Mouse (Mus musculus): Measurements from ENCODE around the gene Tmed2.

DNA sequence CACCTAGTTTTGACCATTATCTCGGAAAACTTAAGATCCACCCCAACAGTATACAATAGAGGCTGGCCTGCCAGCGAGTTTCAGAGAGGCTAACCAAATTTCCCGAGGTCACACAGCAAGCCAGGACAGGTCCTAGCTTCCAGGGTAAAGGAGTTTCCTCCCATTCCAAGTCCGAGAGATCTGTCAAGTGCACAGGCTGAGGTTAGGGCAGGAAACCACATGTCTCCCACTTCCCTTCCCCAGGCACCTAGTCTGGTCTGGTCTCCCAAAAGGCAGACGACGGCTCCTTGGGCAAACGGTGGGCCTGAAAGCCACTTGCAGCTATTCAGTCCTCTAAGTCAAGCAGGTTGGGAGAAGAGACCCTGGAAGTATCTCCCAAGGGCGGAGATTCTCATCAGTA is 10.8 kb upstream of the Tmed2 start:
- TF ChIP-seq GATA1 (IDR thresholded peaks at IDR 0.05; ENCODE audit: low read length): no peak
- no peak for TF ChIP-seq TAL1 (IDR thresholded peaks at IDR 0.05; ENCODE audit: low read length)
